Mouse (Mus musculus) hindbrain, postnatal 0 days (tissue): ENCODE data around the gene Smpd3. TPM values are rescaled to one million over a fixed set of nuclear protein-coding genes. Genes with fewer than 3 reads are reported as not detected.

Source experiments
- ATAC-seq: fragments of 200-750 bp; cut with Nextera tagmentation; 2 replicates; pipeline ENCODE4 v1.8.0; 2017; ENCODE audit warnings: mild to moderate bottlenecking, moderate TSS enrichment, moderate library complexity
- DNase-seq: peaks from one replicate; pipeline ENCODE4 v3.0.0-alpha.2; 2015; ENCODE audit warnings: low spot score
- H3K27ac ChIP-seq: fragments of 300-500 bp; sonication (generic); 2 replicates; pipeline ENCODE4 v1.5.1; 2014; ENCODE audit warnings: mild to moderate bottlenecking
- H3K27me3 ChIP-seq: fragments of 300-500 bp; sonication (generic); 2 replicates; pipeline ENCODE4 v1.6.1; 2014; ENCODE audit warnings: low read length, mixed read lengths; ENCODE audit not compliant: insufficient read depth
- H3K36me3 ChIP-seq: fragments of 300-500 bp; sonication (generic); 2 replicates; pipeline ENCODE4 v1.6.1; 2014; ENCODE audit warnings: low read length, mixed read lengths; ENCODE audit not compliant: insufficient read depth
- H3K4me1 ChIP-seq: fragments of 300-500 bp; sonication (generic); 2 replicates; pipeline ENCODE4 v1.6.1; 2014; ENCODE audit warnings: antibody characterized with exemption, low read length, mixed read lengths; ENCODE audit not compliant: insufficient read depth
- H3K4me2 ChIP-seq: fragments of 300-500 bp; sonication (generic); 2 replicates; pipeline ENCODE4 v1.6.1; 2014; ENCODE audit warnings: low read depth, mild to moderate bottlenecking, low read length, moderate library complexity, mixed read lengths
- H3K4me3 ChIP-seq: fragments of 300-500 bp; sonication (generic); 2 replicates; pipeline ENCODE4 v1.5.1; 2014; ENCODE audit warnings: low read length
- H3K9ac ChIP-seq: fragments of 300-500 bp; sonication (generic); replicated peaks from 2 replicates; pipeline ENCODE4 v1.6.1; 2014; ENCODE audit warnings: mild to moderate bottlenecking, low read length, moderate library complexity, mixed read lengths
- H3K9me3 ChIP-seq: fragments of 300-500 bp; sonication (generic); 2 replicates; pipeline ENCODE4 v1.6.1; 2016; ENCODE audit warnings: low read length, mixed read lengths
- CTCF ChIP-seq: IDR thresholded peaks from 2 replicates; pipeline ENCODE4 v1.5.1; 2016; ENCODE audit warnings: antibody characterized with exemption, control low read depth, low read depth
- WGBS: fragments of 180-500 bp; shearing (Covaris S2); extraction: QIAGEN DNeasy Blood & Tissue Kit; methylation state at CpG from one replicate; pipeline ENCODE4 v1.1.7; 2014; 5-methylcytosine and 5-hydroxymethylcytosine counted together
- polyA plus RNA-seq: library from polyadenylated mRNA; unstranded; fragments of >200 nt; fragmentation: Nextera tagmentation; extraction: Ambion mirVana; gene quantifications from 2 replicates; pipeline ENCODE4 v1.2.1, GENCODE M21; 2015
- total RNA-seq: library from RNA; depleted of rRNA; stranded (reverse); fragments of >200 nt; gene quantifications from 2 replicates; pipeline ENCODE4 v1.2.3, GENCODE M21; 2014; rRNA removed

Smpd3 gene
- total RNA-seq = 88.3 and 96.1 TPM in 2 replicates
- polyA plus RNA-seq = 51.6 and 58.2 TPM in 2 replicates

- DNase-seq (peak; percentile 100), ATAC-seq (peak; percentile 99)
- peak within 1 kb of the TSS; percentile 80 for H3K9ac ChIP-seq
- peaks cover 15% of the 10 kb centered on the region; the same call in 1 of the 2 replicates for H3K4me1 ChIP-seq
- H3K36me3 ChIP-seq = no peaks in the 10 kb centered on the region
- H3K27me3 ChIP-seq = no peaks in the 10 kb centered on the region
- peak within 1 kb of the TSS; percentile 82 for H3K27ac ChIP-seq
- no peak for TF ChIP-seq CTCF
- H3K4me2 ChIP-seq = peak within 1 kb of the TSS; percentile 68
- H3K4me3 ChIP-seq = peak within 1 kb of the TSS; percentile 71
- no peaks in the 10 kb centered on the region for H3K9me3 ChIP-seq
- WGBS = under 1% methylated on average over 45 of the region's 45 CpGs
Observed at GRCm38 (mm10) chr8:106337852-106338521, at the start of gene Smpd3. Smpd3 (minus strand) TSS chr8:106337988.

GRCm38 (mm10) chr8:106381026-106381425 is 43.2 kb upstream of the Smpd3 start:
- DNase-seq (no peak), ATAC-seq (no peak)
- Histone ChIP-seq H3K4me3 (no peak overlapping the region), H3K9me3 (no peaks in the 10 kb centered on the region), H3K36me3 (no peaks in the 10 kb centered on the region), H3K4me1 (peaks cover 10% of the 10 kb centered on the region; the same call in 1 of the 2 replicates), H3K27me3 (no peaks in the 10 kb centered on the region), H3K4me2 (no peak overlapping the region), H3K9ac (no peak overlapping the region), H3K27ac (no peak overlapping the region)
- WGBS = 90% methylated on average over 6 of the region's 6 CpGs
- no peak for TF ChIP-seq CTCF

- Histone ChIP-seq H3K9me3 (no peaks in the 10 kb centered on the region), H3K4me3 (no peak overlapping the region), H3K36me3 (no peaks in the 10 kb centered on the region), H3K9ac (no peak overlapping the region), H3K4me2 (no peak overlapping the region), H3K4me1 (peaks cover 11% of the 10 kb centered on the region; the same call in 1 of the 2 replicates), H3K27me3 (no peaks in the 10 kb centered on the region), H3K27ac (no peak overlapping the region)
- 86% methylated on average over 5 of the region's 5 CpGs for WGBS
- TF ChIP-seq CTCF = no peak
- DNase-seq (no peak), ATAC-seq (no peak)
Observed at GRCm38 (mm10) chr8:106379357-106379756, 41.6 kb upstream of the Smpd3 start.

- H3K4me1 ChIP-seq = peaks cover 11% of the 10 kb centered on the region; the same call in 1 of the 2 replicates
- ATAC-seq (0 out of 2 replicates have a peak, but pooled peaks have one; percentile 40), DNase-seq (no peak)
- H3K4me3 ChIP-seq = no peak overlapping the region
- H3K27me3 ChIP-seq = no peaks in the 10 kb centered on the region
- no peak overlapping the region for H3K9ac ChIP-seq
- H3K27ac ChIP-seq = no peak overlapping the region
- TF ChIP-seq CTCF = no peak
- no peaks in the 10 kb centered on the region for H3K9me3 ChIP-seq
- H3K36me3 ChIP-seq = no peaks in the 10 kb centered on the region
- no peak overlapping the region for H3K4me2 ChIP-seq
- WGBS = 56% methylated on average over 7 of the region's 7 CpGs
Observed at GRCm38 (mm10) chr8:106378501-106379048, 40.8 kb upstream of the Smpd3 start.

GRCm38 (mm10) chr8:106376862-106377261 is 39.1 kb upstream of the Smpd3 start:
- Histone ChIP-seq H3K27me3 (no peaks in the 10 kb centered on the region), H3K9ac (no peak overlapping the region)
- 13% methylated on average over 9 of the region's 9 CpGs for WGBS

GRCm38 (mm10) chr8:106375957-106376356 is 38.2 kb upstream of the Smpd3 start:
- no peak for TF ChIP-seq CTCF

More at GRCm38 (mm10) chr8:106376862-106377261, 39.1 kb upstream of the Smpd3 start:
- no peaks in the 10 kb centered on the region for H3K9me3 ChIP-seq
- no peak overlapping the region for H3K4me3 ChIP-seq
- TF ChIP-seq CTCF = no peak
- ATAC-seq (peak; percentile 35; the same call in 1 of the 2 replicates), DNase-seq (peak; percentile 57)
- peaks cover 11% of the 10 kb centered on the region; the same call in 1 of the 2 replicates for H3K4me1 ChIP-seq
- no peaks in the 10 kb centered on the region for H3K36me3 ChIP-seq
- H3K4me2 ChIP-seq = no peak overlapping the region
- H3K27ac ChIP-seq = no peak overlapping the region

More at GRCm38 (mm10) chr8:106375957-106376356, 38.2 kb upstream of the Smpd3 start:
- Histone ChIP-seq H3K9me3 (no peaks in the 10 kb centered on the region), H3K4me1 (peaks cover 11% of the 10 kb centered on the region; the same call in 1 of the 2 replicates), H3K9ac (no peak overlapping the region), H3K27me3 (no peaks in the 10 kb centered on the region), H3K4me2 (no peak overlapping the region), H3K4me3 (no peak overlapping the region), H3K27ac (no peak overlapping the region), H3K36me3 (no peaks in the 10 kb centered on the region)
- WGBS = 66% methylated on average over 7 of the region's 7 CpGs
- ATAC-seq (no peak), DNase-seq (no peak)
